Mouse (Mus musculus) liver, embryonic 12.5 days (tissue): Measurements from ENCODE around the gene Pramel5. TPM values are rescaled to one million over a fixed set of nuclear protein-coding genes. Genes with fewer than 3 reads are reported as not detected.
"Not testable (repeated sequence)": the region's sequence is repeated elsewhere in the genome, so short reads cannot be mapped to it uniquely, and the experiment has no call there.

Experiments
- ATAC-seq: fragments of 200-750 bp; cut with Nextera tagmentation; 2 replicates; pipeline ENCODE4 v1.8.0; 2017; ENCODE audit warnings: moderate number of reproducible peaks, mild to moderate bottlenecking, moderate library complexity
- H3K27ac ChIP-seq: fragments of 300-500 bp; sonication (generic); 2 replicates; pipeline ENCODE4 v1.5.1; 2016; ENCODE audit warnings: mild to moderate bottlenecking
- H3K27me3 ChIP-seq: fragments of 300-500 bp; sonication (generic); replicated peaks from 2 replicates; pipeline ENCODE4 v1.6.1; 2016; ENCODE audit warnings: mild to moderate bottlenecking, moderate library complexity
- H3K36me3 ChIP-seq: fragments of 300-500 bp; sonication (generic); 2 replicates; pipeline ENCODE4 v1.6.1; 2016; ENCODE audit warnings: mild to moderate bottlenecking, moderate library complexity
- H3K4me1 ChIP-seq: fragments of 300-500 bp; sonication (generic); 2 replicates; pipeline ENCODE4 v1.6.1; 2016
- H3K4me2 ChIP-seq: fragments of 300-500 bp; sonication (generic); 2 replicates; pipeline ENCODE4 v1.6.1; 2016; ENCODE audit warnings: mild to moderate bottlenecking, moderate library complexity
- H3K4me3 ChIP-seq: fragments of 300-500 bp; sonication (generic); 2 replicates; pipeline ENCODE4 v1.5.1; 2016; ENCODE audit warnings: mild to moderate bottlenecking, moderate library complexity
- H3K9ac ChIP-seq: fragments of 300-500 bp; sonication (generic); 2 replicates; pipeline ENCODE4 v1.6.1; 2016; ENCODE audit warnings: mild to moderate bottlenecking, moderate library complexity
- H3K9me3 ChIP-seq: fragments of 300-500 bp; sonication (generic); replicated peaks from 2 replicates; pipeline ENCODE4 v1.6.1; 2016; ENCODE audit warnings: mild to moderate bottlenecking, moderate library complexity
- WGBS: fragments of 180-500 bp; shearing (Covaris S2); methylation state at CpG from one replicate; pipeline ENCODE4 v1.1.7; 2016; ENCODE audit not compliant: insufficient replicate concordance; 5-methylcytosine and 5-hydroxymethylcytosine counted together
- polyA plus RNA-seq: library from polyadenylated mRNA; unstranded; fragments of >200 nt; fragmentation: Nextera tagmentation; extraction: Ambion mirVana; gene quantifications from 2 replicates; pipeline ENCODE4 v1.2.1, GENCODE M21; 2016

Gene Pramel5
- polyA plus RNA-seq = not detected in 2 replicates

GRCm38 (mm10) chr4:144280388-144280787 is at the start of gene Pramel5:
TSS of gene Pramel5 (minus strand) at chr4:144280488.
- not testable (repeated sequence) for H3K9ac ChIP-seq, ATAC-seq, H3K4me3 ChIP-seq, H3K27me3 ChIP-seq, H3K4me2 ChIP-seq, H3K9me3 ChIP-seq, H3K36me3 ChIP-seq, H3K27ac ChIP-seq, H3K4me1 ChIP-seq
- WGBS = 48% methylated on average over 1 of the region's 1 CpGs

- H3K9ac ChIP-seq, H3K4me2 ChIP-seq, H3K27me3 ChIP-seq, H3K9me3 ChIP-seq, ATAC-seq, H3K4me1 ChIP-seq, H3K36me3 ChIP-seq, H3K4me3 ChIP-seq, H3K27ac ChIP-seq: not testable (repeated sequence)
- 29% methylated on average over 4 of the region's 4 CpGs for WGBS
These were observed 49.7 kb upstream of the Pramel5 start, which contains the start of gene Gm13128 for GRCm38 (mm10) chr4:144329949-144330348. TSS of gene Gm13128 (plus strand) at chr4:144330249.

DNA sequence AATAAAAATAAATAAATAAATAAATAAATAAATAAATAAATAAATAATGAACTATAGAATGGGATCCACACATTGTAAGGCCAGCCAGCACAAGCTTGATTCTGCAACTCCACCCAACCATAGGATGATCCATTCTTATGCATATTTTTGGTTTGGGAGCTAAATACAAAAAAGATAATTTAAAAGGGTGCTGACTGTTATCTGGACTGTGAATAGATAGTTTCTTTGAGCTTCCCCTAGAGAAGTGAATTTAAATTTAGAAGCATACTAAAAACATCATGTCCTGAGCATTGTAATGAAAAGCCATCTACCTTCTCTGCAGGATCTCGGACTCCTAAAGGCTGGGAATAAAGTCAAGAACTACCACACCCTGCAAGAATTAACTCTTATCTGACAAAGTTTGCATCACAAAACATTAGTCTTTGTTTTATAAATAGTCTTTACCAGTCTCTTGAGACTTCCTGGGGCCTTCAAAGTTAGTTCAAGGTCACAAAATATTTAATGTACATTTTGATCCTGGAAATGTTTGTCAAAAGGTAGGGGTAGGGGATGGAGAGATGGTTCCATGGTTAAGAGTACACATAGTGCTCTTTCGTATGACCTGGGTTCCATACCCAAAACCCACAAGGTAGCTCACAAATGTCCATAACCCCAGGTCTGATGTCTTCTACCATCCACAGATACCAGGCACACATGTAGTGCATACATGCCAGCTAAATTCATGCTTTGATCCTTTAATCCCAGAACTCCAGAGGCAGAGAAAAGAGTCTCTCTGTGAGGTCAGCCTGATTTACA is 32.6 kb upstream of the Pramel5 start:
- H3K27ac ChIP-seq, H3K27me3 ChIP-seq, H3K4me2 ChIP-seq, H3K9me3 ChIP-seq, H3K4me3 ChIP-seq, H3K4me1 ChIP-seq, H3K9ac ChIP-seq, ATAC-seq, H3K36me3 ChIP-seq: not testable (repeated sequence)
- WGBS = 67% methylated on average over 2 of the region's 2 CpGs

DNA sequence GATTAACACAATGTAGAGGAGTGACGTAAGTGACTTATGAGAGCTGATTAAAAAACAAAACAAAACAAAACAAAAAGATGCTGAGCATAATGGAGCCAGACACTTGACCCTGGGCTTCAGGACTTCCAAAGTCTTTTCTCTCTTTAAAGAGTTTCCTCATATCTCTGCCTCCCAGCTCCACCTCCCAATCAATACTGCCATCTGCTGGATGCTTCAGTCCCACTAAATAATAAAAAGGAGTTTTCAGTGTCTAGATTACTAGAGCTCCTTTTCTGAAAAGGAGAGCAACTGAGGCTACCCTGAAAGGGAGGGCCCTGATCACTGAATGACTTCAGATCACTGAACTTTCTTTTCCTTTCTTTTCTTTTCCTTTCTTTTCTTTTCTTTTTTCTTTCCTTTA is 19.1 kb upstream of the Pramel5 start:
- not testable (repeated sequence) for H3K36me3 ChIP-seq, H3K4me3 ChIP-seq, H3K27ac ChIP-seq, H3K4me2 ChIP-seq, H3K9me3 ChIP-seq, H3K27me3 ChIP-seq, ATAC-seq, H3K9ac ChIP-seq, H3K4me1 ChIP-seq
- WGBS = 43% methylated on average over 1 of the region's 1 CpGs

DNA sequence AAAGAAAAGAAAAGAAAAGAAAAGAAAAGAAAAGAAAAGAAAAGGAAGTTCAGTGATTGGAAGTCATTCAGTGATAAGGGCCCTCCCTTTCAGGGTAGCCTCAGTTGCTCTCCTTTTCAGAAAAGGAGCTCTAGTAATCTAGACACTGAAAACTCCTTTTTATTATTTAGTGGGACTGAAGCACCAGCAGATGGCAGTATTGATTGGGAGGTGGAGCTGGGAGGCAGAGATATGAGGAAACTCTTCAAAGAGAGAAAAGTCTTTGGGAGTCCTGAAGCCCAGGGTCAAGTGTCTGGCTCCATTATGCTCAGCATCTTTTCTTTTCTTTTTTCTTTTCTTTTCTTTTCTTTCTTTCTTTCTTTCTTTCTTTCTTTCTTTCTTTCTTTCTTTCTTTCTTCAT is 25.5 kb downstream of the Pramel5 start:
- not testable (repeated sequence) for H3K36me3 ChIP-seq, H3K4me1 ChIP-seq, H3K27me3 ChIP-seq, H3K9ac ChIP-seq, ATAC-seq, H3K4me3 ChIP-seq, H3K9me3 ChIP-seq, H3K27ac ChIP-seq, H3K4me2 ChIP-seq

Other genes starting within 250 kb of the Pramel5 start
- not detected in 2 replicates for gene Pramel4, start 221.4 kb downstream of the Pramel5 start, polyA plus RNA-seq
- gene Gm13102, start 174.0 kb downstream of the Pramel5 start, polyA plus RNA-seq = not detected in 2 replicates
- not detected in 2 replicates for gene Oog3, start 117.8 kb downstream of the Pramel5 start, polyA plus RNA-seq
- gene Oog2, start 89.8 kb downstream of the Pramel5 start, polyA plus RNA-seq = not detected in 2 replicates
- not detected in 2 replicates for gene C87977, start 67.2 kb downstream of the Pramel5 start, polyA plus RNA-seq
- gene Gm13128, start 49.8 kb upstream of the Pramel5 start, polyA plus RNA-seq = not detected in 2 replicates
- not detected in 2 replicates for gene Gm13119, start 77.5 kb upstream of the Pramel5 start, polyA plus RNA-seq
- gene Pramef20, start 97.4 kb upstream of the Pramel5 start, polyA plus RNA-seq = not detected in 2 replicates
- gene Pramef12, start 128.0 kb upstream of the Pramel5 start, polyA plus RNA-seq = not detected in 2 replicates
- not detected in 2 replicates for gene 1700012P22Rik, start 158.3 kb upstream of the Pramel5 start, polyA plus RNA-seq
- not detected in 2 replicates for gene Gm9944, start 172.8 kb upstream of the Pramel5 start, polyA plus RNA-seq
- not detected in 2 replicates for gene Aadacl3, start 183.3 kb upstream of the Pramel5 start, polyA plus RNA-seq
- not detected in 2 replicates for gene 9430007A20Rik, start 239.3 kb upstream of the Pramel5 start, polyA plus RNA-seq